Mouse (Mus musculus) lung, adult 2 months (tissue): ENCODE results near the gene Bcorl1.

Experiments
- CTCF ChIP-seq: fragments of 200-500 bp; IDR thresholded peaks from 2 replicates; pipeline ENCODE4 v1.5.1; 2011; ENCODE audit warnings: mild to moderate bottlenecking, low read length, control low read depth; ENCODE audit not compliant: insufficient read depth
- POLR2A ChIP-seq: fragments of 200-500 bp; IDR thresholded peaks from 2 replicates; pipeline ENCODE4 v1.6.1; 2011; ENCODE audit warnings: low read depth, mild to moderate bottlenecking, control low read depth, low read length, borderline replicate concordance; ENCODE audit errors: extremely low read depth

GRCm38 (mm10) chrX:48341621-48342161, 533 bp downstream of the Bcorl1 start:
- no peak for TF ChIP-seq CTCF
- no peak for TF ChIP-seq POLR2A
